Mouse (Mus musculus) kidney, adult 18-20 months (tissue): ENCODE results near the gene Sorl1.
A peak's percentile ranks its signal among the peaks of the same experiment; 100 is the strongest.

ENCODE experiments used
- DNase-seq: peaks from one replicate; pipeline ENCODE4 v3.0.0; 2021

The Sorl1 gene

GRCm38 (mm10) chr9:42121631-42122354, 2.3 kb downstream of the Sorl1 start:
- no peak for DNase-seq

GRCm38 (mm10) chr9:42116418-42117056, 7.6 kb downstream of the Sorl1 start:
- DNase-seq, result no peak

- DNase-seq, result no peak
Measured at GRCm38 (mm10) chr9:42115078-42115477, 9.0 kb downstream of the Sorl1 start.

DNA sequence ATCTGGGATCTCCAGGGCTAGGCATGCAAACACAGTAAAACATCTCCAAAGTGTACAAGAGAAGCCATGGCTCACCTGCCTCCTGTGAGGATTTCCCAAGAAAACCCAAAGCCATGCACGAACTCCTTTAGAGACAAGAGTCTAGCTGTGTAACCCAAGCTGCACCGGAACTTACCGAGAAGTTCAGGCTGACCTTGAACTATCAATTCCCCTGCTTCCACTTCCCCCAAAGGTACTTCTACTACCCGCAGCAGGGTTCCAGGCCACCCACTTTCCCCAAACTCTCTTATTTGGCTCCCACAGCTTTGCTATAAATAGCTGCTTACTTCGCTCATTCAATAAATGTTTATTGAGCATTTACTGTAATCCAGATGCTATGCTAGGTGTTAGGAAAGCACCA, 10.8 kb downstream of the Sorl1 start:
- DNase-seq, result no peak

DNA sequence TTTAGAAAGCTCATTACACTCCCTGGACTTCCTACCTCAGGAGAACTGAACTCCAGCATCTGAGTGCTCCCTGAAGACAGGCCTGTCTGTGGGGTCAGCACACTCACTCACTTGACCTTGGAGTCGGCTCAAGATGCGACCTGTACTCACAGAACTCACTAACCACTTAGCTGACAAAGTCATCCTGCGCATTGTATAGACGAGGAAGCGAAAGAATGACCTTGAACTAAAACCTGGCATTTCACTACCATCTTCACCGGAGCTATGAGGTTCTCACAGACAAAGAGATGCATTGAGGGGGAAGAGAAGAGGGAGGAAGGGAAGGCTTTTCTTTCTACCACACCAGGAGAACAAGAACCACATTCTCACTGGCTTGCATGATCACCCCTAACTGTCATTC, 11.4 kb downstream of the Sorl1 start:
- no peak for DNase-seq

DNA sequence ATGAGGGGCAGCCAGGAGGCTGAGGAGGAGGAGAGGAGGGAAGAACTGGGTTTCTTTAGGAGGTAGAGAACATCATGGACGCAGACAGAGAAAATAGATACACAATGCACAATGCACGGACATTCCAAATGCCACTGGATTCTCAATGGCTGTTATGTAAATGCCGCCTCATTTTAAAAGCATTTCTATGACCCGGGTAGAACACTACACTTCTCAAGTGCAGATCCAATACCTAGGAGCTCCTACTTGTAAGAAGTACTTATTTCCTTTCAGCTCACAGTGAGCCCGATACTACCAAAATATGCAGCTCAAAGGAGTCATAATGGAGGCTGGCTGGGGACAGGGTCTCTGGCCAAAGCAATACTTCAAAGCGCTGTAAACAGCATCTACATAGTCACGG, 12.8 kb downstream of the Sorl1 start:
- no peak for DNase-seq

DNA sequence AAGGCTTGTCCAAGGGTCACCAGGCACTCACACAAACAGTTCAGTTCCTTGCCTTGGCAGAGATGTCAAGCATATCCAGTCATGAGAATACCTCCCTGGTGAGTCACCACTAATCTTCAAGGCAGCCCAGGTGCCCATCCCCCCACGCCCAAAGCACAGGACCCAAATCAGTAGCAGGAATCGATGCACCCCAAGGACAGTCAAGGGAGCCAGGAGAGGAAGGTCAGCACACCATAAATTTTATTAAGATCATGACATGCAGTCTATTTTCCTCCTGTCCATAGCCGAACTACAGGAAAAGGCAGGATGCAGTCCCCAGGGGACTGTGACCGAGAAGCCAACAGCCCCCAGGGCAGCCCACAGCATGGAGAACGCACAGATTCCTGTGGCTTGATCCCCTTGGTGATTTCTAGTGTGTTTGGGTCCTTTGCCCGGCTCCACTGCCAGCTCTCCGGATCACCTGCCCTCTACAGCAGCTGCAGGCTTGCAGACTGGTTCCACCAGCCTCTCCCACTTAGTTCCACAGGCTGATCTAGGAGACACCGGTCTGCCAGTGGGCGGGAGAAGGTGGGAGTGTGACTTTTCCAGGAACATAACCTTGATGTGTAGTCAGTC, 14.2 kb downstream of the Sorl1 start:
- DNase-seq, result peak; percentile 84

DNA sequence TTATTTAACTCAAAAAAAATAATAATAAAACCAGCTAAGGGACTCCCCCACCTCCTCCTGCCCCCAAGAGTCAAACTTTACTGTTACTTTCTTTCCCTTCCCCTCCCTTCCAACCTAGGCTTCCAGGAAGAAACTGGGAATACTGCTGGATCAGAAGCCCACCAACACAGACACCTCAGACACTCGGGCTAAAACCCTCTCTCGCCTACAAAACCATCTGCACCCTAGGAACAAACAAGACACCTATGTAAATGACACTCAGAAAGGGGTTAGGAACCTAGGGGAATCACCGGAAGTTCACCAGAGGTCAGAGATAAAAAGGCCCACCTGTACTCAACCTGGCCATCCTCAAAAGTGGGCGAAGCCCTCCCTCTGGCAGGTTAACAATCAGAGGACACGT, 15.0 kb downstream of the Sorl1 start:
- DNase-seq, result no peak

DNA sequence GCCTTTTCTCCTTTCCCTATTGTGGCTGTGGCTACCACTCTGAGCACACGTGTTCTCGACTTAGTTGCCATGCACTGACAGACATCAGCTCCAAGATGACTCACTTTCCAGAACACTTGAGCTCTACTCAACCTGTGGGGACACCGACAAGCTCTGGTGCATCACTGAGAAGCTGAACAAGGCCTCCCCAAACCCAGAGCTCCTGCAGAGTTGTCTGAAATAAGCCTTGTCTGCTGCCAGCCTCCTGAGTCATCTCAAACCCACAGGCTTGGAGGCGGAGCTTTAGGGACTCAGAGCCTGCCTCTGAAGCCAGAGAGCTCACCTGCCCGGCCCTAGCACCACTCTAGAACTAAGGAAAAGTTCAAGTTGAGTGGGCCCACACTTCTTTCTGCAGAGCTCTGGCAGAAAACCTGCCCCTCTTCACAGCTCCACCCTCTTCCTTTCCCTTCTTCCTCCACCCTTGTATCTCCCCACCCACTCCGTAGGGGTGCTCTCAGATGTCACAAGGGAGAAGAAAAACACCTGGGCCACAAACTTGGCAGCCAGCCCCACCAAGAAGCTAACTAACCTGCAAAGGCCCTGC, 15.6 kb downstream of the Sorl1 start:
- DNase-seq, result peak; percentile 76

GRCm38 (mm10) chr9:42107062-42107461, 17.0 kb downstream of the Sorl1 start:
- no peak for DNase-seq

DNA sequence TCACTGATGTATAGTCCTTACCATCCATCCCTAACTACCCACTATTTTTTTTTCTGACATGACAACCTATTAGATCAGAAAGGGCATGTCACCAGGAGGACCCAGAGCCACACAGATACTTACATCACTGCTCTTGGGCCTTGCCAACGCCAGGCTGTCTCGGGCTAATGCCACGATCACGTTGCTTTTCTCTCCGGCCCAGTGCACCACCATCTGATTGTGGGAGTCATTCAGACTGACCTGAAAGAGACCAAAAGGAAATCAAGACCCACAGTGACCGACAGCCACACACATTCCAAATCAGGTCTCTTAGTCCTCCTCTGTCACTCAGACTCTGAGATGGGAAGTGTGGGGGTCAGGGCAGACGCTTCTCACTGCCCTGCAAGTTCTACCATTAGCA, 17.8 kb downstream of the Sorl1 start:
- DNase-seq, result no peak

GRCm38 (mm10) chr9:42103546-42103945, 20.6 kb downstream of the Sorl1 start:
- DNase-seq, result no peak

GRCm38 (mm10) chr9:42102013-42102412, 22.1 kb downstream of the Sorl1 start:
- DNase-seq, result peak; percentile 36

GRCm38 (mm10) chr9:42101266-42101665, 22.8 kb downstream of the Sorl1 start:
- no peak for DNase-seq

- no peak for DNase-seq
Measured at GRCm38 (mm10) chr9:42100618-42101210, 23.4 kb downstream of the Sorl1 start.

DNA sequence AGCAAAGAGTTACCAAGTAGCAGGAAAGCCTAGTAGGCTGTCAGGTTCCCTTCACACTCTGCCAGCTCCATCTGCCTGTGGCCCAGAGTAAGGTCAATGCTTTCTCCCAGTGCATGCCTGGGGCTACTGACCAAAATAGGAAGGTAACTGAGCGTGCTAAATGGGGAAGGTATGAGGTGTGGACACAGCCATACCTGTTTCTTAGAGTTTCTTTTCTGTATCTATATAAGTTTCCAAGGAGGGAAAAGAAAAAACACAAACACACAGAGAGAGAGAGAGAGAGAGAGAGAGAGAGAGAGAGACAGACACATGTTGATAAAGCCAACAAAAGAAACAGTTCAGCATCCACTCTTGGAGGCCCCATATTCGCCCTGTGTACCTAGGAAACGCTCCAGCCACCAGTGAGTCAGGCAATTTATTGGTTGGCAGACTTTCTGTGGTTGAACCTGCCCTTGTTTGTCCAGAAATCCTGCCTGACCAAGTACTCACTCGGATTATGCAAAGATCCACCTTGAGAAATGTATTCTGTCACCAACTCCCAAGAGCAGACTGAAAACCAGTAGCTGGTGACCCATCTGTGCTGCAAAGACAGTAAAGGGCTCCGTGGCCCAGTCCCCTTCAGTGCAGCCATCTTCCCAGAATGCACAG, 25.5 kb downstream of the Sorl1 start:
- peak; percentile 35 for DNase-seq

DNA sequence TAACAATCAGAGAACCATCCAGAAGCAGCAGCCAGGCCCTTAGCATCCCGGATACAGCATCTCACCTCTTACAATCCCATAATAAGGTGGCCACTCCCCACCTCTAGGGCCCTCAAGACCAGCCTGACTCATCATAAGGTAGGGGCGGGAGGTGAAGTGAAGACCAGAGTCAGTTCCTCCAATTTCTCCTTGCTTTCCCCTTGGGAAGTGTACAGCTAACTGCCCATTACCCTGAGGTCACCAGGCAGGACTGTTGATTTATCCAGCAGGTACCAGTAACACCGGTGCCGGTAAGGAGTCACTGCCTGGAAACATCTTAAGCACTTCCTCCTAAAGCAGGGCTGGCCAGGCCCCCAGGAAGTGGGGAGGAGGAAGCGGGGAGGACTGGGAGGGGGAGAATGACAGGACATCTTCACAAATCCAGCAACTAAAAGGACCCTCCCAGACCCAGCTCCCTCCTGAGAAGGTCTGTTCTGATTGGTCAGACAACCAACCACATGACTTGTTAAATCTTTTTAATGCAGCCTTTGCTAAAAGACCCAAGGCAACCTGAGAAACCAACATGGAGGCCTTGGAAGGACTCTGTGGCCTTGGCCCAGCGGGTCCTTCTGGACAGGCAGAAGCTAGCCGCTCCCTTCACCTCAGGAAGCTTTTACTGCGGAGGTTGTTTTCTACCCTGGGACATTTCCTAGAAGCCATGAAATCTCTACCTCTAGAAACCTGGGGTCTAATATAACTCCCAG, 26.2 kb downstream of the Sorl1 start:
- DNase-seq, result no peak

DNA sequence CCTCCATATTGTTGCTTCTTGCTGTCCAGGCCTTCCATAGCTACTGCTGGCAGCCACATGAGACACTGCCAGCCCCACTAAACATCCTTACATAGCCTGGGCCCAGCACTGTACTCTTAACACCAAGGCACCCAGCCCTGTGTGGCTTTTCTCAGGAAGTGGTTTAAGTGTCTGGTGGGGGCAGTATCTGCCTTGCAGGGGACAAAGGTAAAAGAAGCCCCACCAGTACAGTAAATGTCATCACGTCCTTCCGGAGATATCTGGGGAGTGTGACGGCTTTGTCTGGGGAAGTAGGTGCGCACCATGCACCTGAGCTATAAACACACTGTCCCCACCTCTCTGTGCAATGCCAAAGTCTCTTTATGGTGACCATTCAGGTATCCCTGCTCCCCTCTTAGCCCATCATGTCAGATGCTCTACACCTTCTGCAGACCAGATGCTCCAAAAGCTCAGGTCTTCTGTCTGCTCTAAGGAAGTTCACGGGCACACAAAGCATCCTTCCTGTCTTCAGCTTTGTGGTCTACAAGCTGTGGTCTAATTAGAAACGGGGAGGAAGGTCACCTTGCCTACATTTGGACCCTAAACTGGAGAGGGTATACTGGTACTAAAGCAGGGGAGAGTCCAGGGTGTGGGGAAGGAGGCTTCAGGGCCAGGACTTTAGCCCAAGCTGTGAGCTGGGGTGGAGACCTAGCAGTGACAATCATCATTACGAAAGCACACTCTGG, 26.9 kb downstream of the Sorl1 start:
- no peak for DNase-seq

DNA sequence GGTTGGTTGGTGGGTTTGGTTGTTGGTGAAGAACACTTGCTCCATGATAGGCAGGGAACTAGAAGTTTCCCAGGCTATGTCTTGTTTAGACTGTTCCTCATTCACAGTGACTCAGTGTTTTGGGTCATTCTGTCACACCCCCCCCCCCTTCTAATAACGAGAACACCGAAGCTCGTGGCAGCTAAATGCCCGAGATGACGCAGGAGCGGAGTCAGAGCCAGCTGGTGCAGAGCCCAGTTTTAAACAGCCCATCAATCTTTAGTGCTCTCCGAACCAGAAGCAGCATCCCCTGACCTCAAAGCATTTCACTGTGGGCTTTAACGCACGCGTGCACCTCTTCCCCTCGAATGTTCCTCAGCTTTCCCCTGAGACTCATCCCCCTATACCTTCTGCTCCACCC, 29.3 kb downstream of the Sorl1 start:
- peak; percentile 57 for DNase-seq

- DNase-seq, result no peak
Measured at GRCm38 (mm10) chr9:42094028-42094551, 30.0 kb downstream of the Sorl1 start.

DNA sequence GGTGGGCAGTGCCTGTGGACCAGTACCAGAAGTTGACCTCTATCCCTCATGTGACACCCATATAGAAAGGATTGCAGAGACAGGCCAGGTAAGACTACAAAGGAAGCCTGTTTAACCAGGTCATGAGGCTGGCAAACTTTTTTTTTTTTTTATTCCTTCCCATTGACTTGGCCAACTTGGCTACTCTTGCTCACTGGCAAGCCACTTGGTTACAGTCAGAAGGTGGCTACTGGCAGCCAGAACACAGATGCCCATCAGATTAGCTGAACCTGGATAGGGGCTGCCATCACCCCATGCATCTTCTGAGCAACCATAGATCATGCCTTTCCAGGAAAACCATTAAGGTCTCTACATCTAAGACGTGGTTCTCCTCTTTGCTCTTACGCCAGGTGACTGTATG, 31.3 kb downstream of the Sorl1 start:
- DNase-seq, result no peak
